Mouse (Mus musculus) megakaryocyte, adult 5-6 weeks (primary cell): ENCODE results near the gene Kank2. TPM values are rescaled to one million over a fixed set of nuclear protein-coding genes. Genes with fewer than 3 reads are reported as not detected.

Source experiments
- ATAC-seq: 2 replicates; pipeline ENCODE4 v1.8.0; 2016; ENCODE audit warnings: mild to moderate bottlenecking, inconsistent platforms; ENCODE audit not compliant: poor library complexity, severe bottlenecking
- total RNA-seq, 2 experiments: library from RNA; stranded (forward) in 1 of 2; stranded (reverse) in 1 of 2; fragments of 153-499, 151-499 nt in 1 of 2; fragments of 221-1000, 200-1000 nt in 1 of 2; gene quantifications; 2 replicates each; pipeline versions ENCODE4 v1.2.3 to v1.2.4; 2015 to 2017

Kank2 gene
- total RNA-seq, 2 experiments from 2014 or later, result 1.1 to 1.2 TPM

- ATAC-seq, result peak; percentile 85
These were observed 74.4 kb downstream of the Kank2 start for GRCm38 (mm10) chr9:21724147-21724536.

GRCm38 (mm10) chr9:21723377-21724146, 75.0 kb downstream of the Kank2 start, which contains the start of gene Ldlr:
TSS of gene Ldlr (plus strand) at chr9:21723483.
- peak; percentile 74 for ATAC-seq

GRCm38 (mm10) chr9:21721036-21721435, 77.5 kb downstream of the Kank2 start:
- no peak for ATAC-seq

GRCm38 (mm10) chr9:21717015-21717414, 81.5 kb downstream of the Kank2 start:
- ATAC-seq, result no peak

Other genes with a start within 250 kb of the Kank2 start
- gene Timm29, start 206.0 kb downstream of the Kank2 start, total RNA-seq (2015), result 20.5 and 22.2 TPM in 2 replicates
- gene Timm29, start 206.0 kb downstream of the Kank2 start, total RNA-seq (2017), result 21.3 and 22.3 TPM in 2 replicates
- 5.2 and 5.4 TPM in 2 replicates for gene Yipf2, start 205.9 kb downstream of the Kank2 start, total RNA-seq (2015)
- gene Yipf2, start 205.9 kb downstream of the Kank2 start, total RNA-seq (2017), result 5.9 and 8.7 TPM in 2 replicates
- 41.7 and 43.5 TPM in 2 replicates for gene Smarca4, start 182.6 kb downstream of the Kank2 start, total RNA-seq (2015)
- gene Smarca4, start 182.6 kb downstream of the Kank2 start, total RNA-seq (2017), result 46.0 and 56.5 TPM in 2 replicates
- 23.8 and 25.6 TPM in 2 replicates for gene Ldlr, start 75.3 kb downstream of the Kank2 start, total RNA-seq (2015)
- gene Ldlr, start 75.3 kb downstream of the Kank2 start, total RNA-seq (2017), result 50.1 and 51.5 TPM in 2 replicates
- 49.8 and 57.8 TPM in 2 replicates for gene Spc24, start 38.4 kb downstream of the Kank2 start, total RNA-seq (2015)
- 127 and 156 TPM in 2 replicates for gene Spc24, start 38.4 kb downstream of the Kank2 start, total RNA-seq (2017)
- gene Angptl8, start 36.8 kb upstream of the Kank2 start, total RNA-seq (2015), result 1.6 and 2.0 TPM in 2 replicates
- 3.3 TPM in 1 of 2 replicates, not detected in the other for gene Angptl8, start 36.8 kb upstream of the Kank2 start, total RNA-seq (2017)
- gene Dock6, start 53.9 kb upstream of the Kank2 start, total RNA-seq (2015), result 2.3 and 2.6 TPM in 2 replicates
- gene Dock6, start 53.9 kb upstream of the Kank2 start, total RNA-seq (2017), result 1.3 and 1.5 TPM in 2 replicates
- 36.7 and 44.4 TPM in 2 replicates for gene Rab3d, start 119.4 kb upstream of the Kank2 start, total RNA-seq (2015)
- gene Rab3d, start 119.4 kb upstream of the Kank2 start, total RNA-seq (2017), result 66.4 and 92.7 TPM in 2 replicates
- gene Ccdc159, start 128.7 kb upstream of the Kank2 start, total RNA-seq (2015), result 0.22 and 1.0 TPM in 2 replicates
- 0.53 TPM in 1 of 2 replicates, not detected in the other for gene Ccdc159, start 128.7 kb upstream of the Kank2 start, total RNA-seq (2017)
- gene Tmem205, start 128.8 kb upstream of the Kank2 start, total RNA-seq (2015), result 40.9 and 48.2 TPM in 2 replicates
- gene Tmem205, start 128.8 kb upstream of the Kank2 start, total RNA-seq (2017), result 8.0 and 14.1 TPM in 2 replicates
- gene Plppr2, start 138.3 kb upstream of the Kank2 start, total RNA-seq (2015), result 0.57 and 0.96 TPM in 2 replicates
- gene Plppr2, start 138.3 kb upstream of the Kank2 start, total RNA-seq (2017), result 0.65 TPM in 1 of 2 replicates, not detected in the other
- 3.7 and 4.3 TPM in 2 replicates for gene Swsap1, start 157.0 kb upstream of the Kank2 start, total RNA-seq (2015)
- 6.5 and 6.6 TPM in 2 replicates for gene Swsap1, start 157.0 kb upstream of the Kank2 start, total RNA-seq (2017)
- gene Epor, start 164.8 kb upstream of the Kank2 start, total RNA-seq (2015), result 0.45 and 0.84 TPM in 2 replicates
- 0.28 and 1.2 TPM in 2 replicates for gene Epor, start 164.8 kb upstream of the Kank2 start, total RNA-seq (2017)
- not detected in 2 replicates for gene Rgl3, start 190.7 kb upstream of the Kank2 start, total RNA-seq (2015)
- not detected in 2 replicates for gene Rgl3, start 190.7 kb upstream of the Kank2 start, total RNA-seq (2017)
- gene Ccdc151, start 203.9 kb upstream of the Kank2 start, total RNA-seq (2015), result not detected in 2 replicates
- gene Ccdc151, start 203.9 kb upstream of the Kank2 start, total RNA-seq (2017), result not detected in 2 replicates
- gene Prkcsh, start 204.1 kb upstream of the Kank2 start, total RNA-seq (2015), result 25.4 and 28.8 TPM in 2 replicates
- gene Prkcsh, start 204.1 kb upstream of the Kank2 start, total RNA-seq (2017), result 70.7 and 76.5 TPM in 2 replicates